Mouse (Mus musculus): ENCODE measurements around the gene Scly.

The Scly gene

GRCm38 (mm10) chr1:91297799-91298744, at the start of gene Scly:
Scly (plus strand) TSS chr1:91298338.
- DNase-seq (ENCODE audit: low spot score) = peak; percentile 95

- no peak for DNase-seq (ENCODE audit: low spot score)
Measured at GRCm38 (mm10) chr1:91248970-91249369, 49.2 kb upstream of the Scly start.

GRCm38 (mm10) chr1:91249564-91250414, 48.3 kb upstream of the Scly start, which contains the start of gene Ube2f:
Ube2f (plus strand) TSS chr1:91250304.
- peak; percentile 97 for DNase-seq (ENCODE audit: low spot score)

- no peak for DNase-seq (ENCODE audit: low spot score)
Measured at GRCm38 (mm10) chr1:91250415-91251147, 47.6 kb upstream of the Scly start.

- no peak for DNase-seq (ENCODE audit: low spot score)
Measured at GRCm38 (mm10) chr1:91251148-91251650, 46.9 kb upstream of the Scly start.

- DNase-seq (ENCODE audit: low spot score) = no peak
Measured at GRCm38 (mm10) chr1:91251927-91252326, 46.2 kb upstream of the Scly start.

GRCm38 (mm10) chr1:91257918-91258317, 40.2 kb upstream of the Scly start:
- no peak for DNase-seq (ENCODE audit: low spot score)

GRCm38 (mm10) chr1:91259794-91260193, 38.3 kb upstream of the Scly start:
- no peak for DNase-seq (ENCODE audit: low spot score)

- DNase-seq (ENCODE audit: low spot score) = no peak
Measured at GRCm38 (mm10) chr1:91262508-91262907, 35.6 kb upstream of the Scly start.

GRCm38 (mm10) chr1:91272260-91272659, 25.9 kb upstream of the Scly start:
- DNase-seq (ENCODE audit: low spot score) = no peak

- no peak for DNase-seq (ENCODE audit: low spot score)
Measured at GRCm38 (mm10) chr1:91276581-91276980, 21.6 kb upstream of the Scly start.

GRCm38 (mm10) chr1:91277480-91277879, 20.7 kb upstream of the Scly start:
- no peak for DNase-seq (ENCODE audit: low spot score)

GRCm38 (mm10) chr1:91278410-91279119, 19.6 kb upstream of the Scly start:
- DNase-seq (ENCODE audit: low spot score) = no peak

- DNase-seq (ENCODE audit: low spot score) = no peak
Measured at GRCm38 (mm10) chr1:91279126-91279525, 19.0 kb upstream of the Scly start.

- DNase-seq (ENCODE audit: low spot score) = no peak
Measured at GRCm38 (mm10) chr1:91282582-91282981, 15.6 kb upstream of the Scly start.

GRCm38 (mm10) chr1:91289375-91289774, 8.8 kb upstream of the Scly start:
- no peak for DNase-seq (ENCODE audit: low spot score)

- no peak for DNase-seq (ENCODE audit: low spot score)
Measured at GRCm38 (mm10) chr1:91292101-91292825, 5.9 kb upstream of the Scly start.

- DNase-seq (ENCODE audit: low spot score) = no peak
Measured at GRCm38 (mm10) chr1:91295544-91295943, 2.6 kb upstream of the Scly start.

GRCm38 (mm10) chr1:91299026-91299706, 1.0 kb downstream of the Scly start:
- DNase-seq (ENCODE audit: low spot score) = no peak

Measured in layer of hippocampus, adult 11-12 months (tissue).